Mouse (Mus musculus): ENCODE measurements around the gene Slit3. TPM values are rescaled to one million over a fixed set of nuclear protein-coding genes. Genes with fewer than 3 reads are reported as not detected.

The Slit3 gene
- polyA plus RNA-seq, 2 experiments = 0.20 to 0.23 TPM

DNA sequence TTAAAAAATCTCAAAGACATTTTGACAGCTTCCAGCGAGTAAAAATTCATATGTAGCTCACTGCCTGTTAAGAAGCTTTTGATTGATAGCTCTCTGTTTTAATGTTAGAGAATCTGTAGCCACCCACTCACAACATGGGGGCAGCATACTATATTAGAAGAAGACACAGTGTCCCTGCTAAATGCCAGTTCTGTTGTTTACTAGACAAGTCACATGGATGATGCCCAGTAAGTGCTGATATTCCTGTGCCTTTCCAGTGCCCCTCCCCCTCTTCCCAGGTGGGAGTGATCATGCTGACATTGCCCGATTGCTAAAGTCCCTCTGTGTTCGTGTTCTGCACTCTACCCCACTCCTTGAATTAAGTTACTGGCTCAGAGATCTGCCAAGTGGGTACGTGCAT lies 254.0 kb downstream of the Slit3 start:
- DNase-seq (ENCODE audit: low read depth in 3 of 3, low spot score in 3 of 3) = no peak
- Histone ChIP-seq H3K9me3 (ENCODE audit: control insufficient read depth, low read length) (no peaks in the 10 kb centered on the region), H3K9ac (replicated peaks) (no peak overlapping the region), H3K4me2 (ENCODE audit: low read depth) (no peak overlapping the region), H3K27me3 (ENCODE audit: control insufficient read depth, insufficient read depth, low read length) (no peaks in the 10 kb centered on the region), H3K27ac (no peak overlapping the region), H3K4me1 (replicated peaks; ENCODE audit: control insufficient read depth in 2 of 2, insufficient read depth in 2 of 2, low read length in 1 of 2) (peaks cover 0 to 4% of the 10 kb centered on the region in 2 experiments; a peak in 1 of 4 replicates), H3K36me3 (replicated peaks; ENCODE audit: control insufficient read depth, insufficient read depth, low read depth) (no peaks in the 10 kb centered on the region), H3K4me3 (ENCODE audit: insufficient read depth in 1 of 2, low read depth in 2 of 2, low read length in 2 of 2) (no peak overlapping the region)
- 49% methylated on average over 4 of the region's 4 CpGs for WGBS (ENCODE audit: insufficient replicate concordance)
- TF ChIP-seq EP300 (IDR thresholded peaks at IDR 0.05; ENCODE audit: low read depth) = no peak
- no peak for TF ChIP-seq CTCF (IDR thresholded peaks at IDR 0.05; ENCODE audit: low read depth)
- no peak for ATAC-seq (ENCODE audit: insufficient read depth)

DNA sequence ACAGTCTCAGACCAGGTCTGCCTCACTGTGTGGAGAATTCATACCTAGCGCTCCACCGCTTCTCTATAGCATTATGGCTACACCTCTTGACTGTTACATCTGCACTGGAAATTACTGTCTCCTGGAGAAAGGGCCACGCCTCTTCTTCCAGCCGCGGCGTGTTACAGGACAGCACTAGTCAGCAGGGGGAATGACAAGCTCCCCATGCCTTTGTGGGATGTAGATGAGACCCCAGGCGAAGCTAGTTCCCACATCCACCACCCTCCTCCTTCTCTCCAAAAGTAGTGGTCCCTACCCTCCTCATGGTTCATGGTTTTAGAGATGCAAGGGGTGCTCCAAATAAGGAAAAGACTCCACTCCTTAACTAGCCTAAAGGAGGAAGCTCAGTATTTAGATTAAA lies 257.8 kb downstream of the Slit3 start:
- ATAC-seq (ENCODE audit: insufficient read depth) (no peak), DNase-seq (ENCODE audit: low read depth in 3 of 3, low spot score in 3 of 3) (no peak)
- Histone ChIP-seq H3K27ac (no peak overlapping the region), H3K4me3 (ENCODE audit: insufficient read depth in 1 of 2, low read depth in 2 of 2, low read length in 2 of 2) (no peak overlapping the region), H3K27me3 (ENCODE audit: control insufficient read depth, insufficient read depth, low read length) (no peaks in the 10 kb centered on the region), H3K36me3 (replicated peaks; ENCODE audit: control insufficient read depth, insufficient read depth, low read depth) (no peaks in the 10 kb centered on the region), H3K9me3 (ENCODE audit: control insufficient read depth, low read length) (no peaks in the 10 kb centered on the region), H3K9ac (replicated peaks) (no peak overlapping the region), H3K4me2 (ENCODE audit: low read depth) (no peak overlapping the region), H3K4me1 (replicated peaks; ENCODE audit: control insufficient read depth in 2 of 2, insufficient read depth in 2 of 2, low read length in 1 of 2) (peaks cover 0 to 4% of the 10 kb centered on the region in 2 experiments; a peak in 1 of 4 replicates)
- TF ChIP-seq CTCF (IDR thresholded peaks at IDR 0.05; ENCODE audit: low read depth) (no peak), EP300 (IDR thresholded peaks at IDR 0.05; ENCODE audit: low read depth) (no peak)
- 65% methylated on average over 7 of the region's 7 CpGs for WGBS (ENCODE audit: insufficient replicate concordance)

DNA sequence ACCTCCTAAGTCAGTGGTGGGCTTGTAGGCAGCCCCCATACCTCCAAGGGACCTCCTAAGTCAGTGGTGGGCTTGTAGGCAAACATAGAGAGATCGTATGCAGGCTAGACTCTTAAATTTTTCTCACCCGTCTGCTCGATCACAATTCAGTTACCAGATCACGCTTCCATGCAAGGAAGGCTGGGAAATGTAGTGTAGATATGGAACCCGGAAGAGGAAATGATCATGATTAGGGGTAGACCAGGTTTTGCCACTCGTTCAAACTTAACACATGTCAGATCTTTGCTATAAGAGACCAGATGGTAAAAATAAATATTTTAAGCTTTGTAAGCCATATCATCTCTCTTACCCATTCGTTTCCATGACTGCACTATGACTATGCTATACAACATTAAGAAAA lies 258.4 kb downstream of the Slit3 start:
- Histone ChIP-seq H3K4me2 (ENCODE audit: low read depth) (no peak overlapping the region), H3K9ac (replicated peaks) (no peak overlapping the region), H3K27ac (no peak overlapping the region), H3K4me3 (ENCODE audit: insufficient read depth in 1 of 2, low read depth in 2 of 2, low read length in 2 of 2) (no peak overlapping the region), H3K9me3 (ENCODE audit: control insufficient read depth, low read length) (no peaks in the 10 kb centered on the region), H3K36me3 (replicated peaks; ENCODE audit: control insufficient read depth, insufficient read depth, low read depth) (no peaks in the 10 kb centered on the region), H3K4me1 (replicated peaks; ENCODE audit: control insufficient read depth in 2 of 2, insufficient read depth in 2 of 2, low read length in 1 of 2) (peaks cover 0 to 4% of the 10 kb centered on the region in 2 experiments; a peak in 1 of 4 replicates), H3K27me3 (ENCODE audit: control insufficient read depth, insufficient read depth, low read length) (no peaks in the 10 kb centered on the region)
- WGBS (ENCODE audit: insufficient replicate concordance) = 64% methylated on average over 7 of the region's 7 CpGs
- ATAC-seq (ENCODE audit: insufficient read depth) (no peak), DNase-seq (ENCODE audit: low read depth in 3 of 3, low spot score in 3 of 3) (no peak)
- TF ChIP-seq EP300 (IDR thresholded peaks at IDR 0.05; ENCODE audit: low read depth) = no peak
- no peak for TF ChIP-seq CTCF (IDR thresholded peaks at IDR 0.05; ENCODE audit: low read depth)

DNA sequence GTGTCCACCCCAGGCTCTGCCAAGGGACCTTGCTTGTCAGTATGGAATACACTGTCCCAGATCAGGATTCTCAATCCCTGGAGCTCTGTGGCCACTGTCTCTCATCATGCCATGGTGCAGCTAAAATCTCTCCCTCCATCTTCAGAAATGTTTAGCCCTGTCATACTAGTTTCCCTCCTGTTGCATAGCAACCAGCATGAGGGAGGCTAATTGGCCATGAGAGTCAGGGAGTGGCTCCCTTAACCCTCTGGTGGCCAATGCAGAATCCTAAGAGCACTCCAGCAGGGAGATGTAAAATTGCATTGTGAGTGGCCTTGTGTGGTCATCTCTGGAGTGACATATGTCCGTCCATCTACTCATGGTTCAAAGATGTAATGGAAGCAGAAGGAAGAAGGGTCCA lies 259.7 kb downstream of the Slit3 start:
- Histone ChIP-seq H3K27me3 (ENCODE audit: control insufficient read depth, insufficient read depth, low read length) (no peaks in the 10 kb centered on the region), H3K36me3 (replicated peaks; ENCODE audit: control insufficient read depth, insufficient read depth, low read depth) (no peaks in the 10 kb centered on the region), H3K27ac (no peak overlapping the region), H3K4me3 (ENCODE audit: insufficient read depth in 1 of 2, low read depth in 2 of 2, low read length in 2 of 2) (no peak overlapping the region), H3K9ac (replicated peaks) (no peak overlapping the region), H3K4me2 (ENCODE audit: low read depth) (no peak overlapping the region), H3K4me1 (replicated peaks; ENCODE audit: control insufficient read depth in 2 of 2, insufficient read depth in 2 of 2, low read length in 1 of 2) (peaks cover 0 to 4% of the 10 kb centered on the region in 2 experiments; a peak in 1 of 4 replicates), H3K9me3 (ENCODE audit: control insufficient read depth, low read length) (no peaks in the 10 kb centered on the region)
- DNase-seq (ENCODE audit: low read depth in 3 of 3, low spot score in 3 of 3) (no peak), ATAC-seq (ENCODE audit: insufficient read depth) (no peak)
- TF ChIP-seq CTCF (IDR thresholded peaks at IDR 0.05; ENCODE audit: low read depth) = no peak
- 54% methylated on average over 1 of the region's 1 CpGs for WGBS (ENCODE audit: insufficient replicate concordance)

DNA sequence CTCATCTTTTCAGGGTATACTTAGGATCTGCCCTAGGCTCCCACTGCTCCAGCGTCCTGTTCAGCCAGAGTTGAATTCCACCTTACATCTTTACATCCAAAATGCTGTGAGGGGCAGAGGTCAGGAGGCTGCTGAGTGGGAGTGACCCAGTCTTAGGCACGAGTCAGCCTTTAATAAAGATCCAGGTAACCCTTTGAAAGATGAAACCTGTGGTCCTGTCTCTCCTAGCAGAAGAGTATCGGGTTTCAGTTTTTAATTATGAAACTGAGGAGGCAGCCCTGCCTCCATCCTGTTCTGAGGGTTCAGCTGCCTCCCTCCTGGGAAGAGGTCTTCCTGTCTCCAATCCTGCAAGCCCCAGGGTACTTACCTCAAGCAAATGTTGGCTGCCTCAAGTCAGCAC lies 264.4 kb downstream of the Slit3 start:
- 14% methylated on average over 3 of the region's 3 CpGs for WGBS (ENCODE audit: insufficient replicate concordance)
- ATAC-seq (ENCODE audit: insufficient read depth) (no peak), DNase-seq (ENCODE audit: low read depth in 3 of 3, low spot score in 3 of 3) (no peak)
- Histone ChIP-seq H3K36me3 (replicated peaks; ENCODE audit: control insufficient read depth, insufficient read depth, low read depth) (no peaks in the 10 kb centered on the region), H3K4me2 (ENCODE audit: low read depth) (no peak overlapping the region), H3K9ac (replicated peaks) (no peak overlapping the region), H3K9me3 (ENCODE audit: control insufficient read depth, low read length) (no peaks in the 10 kb centered on the region), H3K27me3 (ENCODE audit: control insufficient read depth, insufficient read depth, low read length) (no peaks in the 10 kb centered on the region), H3K27ac (no peak overlapping the region), H3K4me1 (replicated peaks; ENCODE audit: control insufficient read depth in 2 of 2, insufficient read depth in 2 of 2, low read length in 1 of 2) (no peaks in the 10 kb centered on the region), H3K4me3 (ENCODE audit: insufficient read depth in 1 of 2, low read depth in 2 of 2, low read length in 2 of 2) (no peak overlapping the region)
- TF ChIP-seq CTCF (IDR thresholded peaks at IDR 0.05; ENCODE audit: low read depth) (no peak), EP300 (IDR thresholded peaks at IDR 0.05; ENCODE audit: low read depth) (no peak)

Data from liver, embryonic 14.5 days (tissue).